Mouse (Mus musculus): ENCODE data around the gene Bbs7.

Gene Bbs7

GRCm38 (mm10) chr3:36544961-36545360, 68.3 kb downstream of the Bbs7 start:
- DNase-seq: no peak

- DNase-seq: no peak
These were observed 71.9 kb downstream of the Bbs7 start for GRCm38 (mm10) chr3:36541399-36541798.

GRCm38 (mm10) chr3:36540756-36541155, 72.5 kb downstream of the Bbs7 start:
- DNase-seq: no peak

GRCm38 (mm10) chr3:36537701-36538470, 75.4 kb downstream of the Bbs7 start:
- no peak for DNase-seq

- DNase-seq: no peak
These were observed 77.2 kb downstream of the Bbs7 start for GRCm38 (mm10) chr3:36536041-36536440.

- no peak for DNase-seq
These were observed 80.0 kb downstream of the Bbs7 start for GRCm38 (mm10) chr3:36533201-36533672.

GRCm38 (mm10) chr3:36532738-36533137, 80.5 kb downstream of the Bbs7 start:
- DNase-seq: no peak

GRCm38 (mm10) chr3:36531979-36532542, 81.2 kb downstream of the Bbs7 start:
- no peak for DNase-seq

- DNase-seq: no peak
These were observed 82.0 kb downstream of the Bbs7 start for GRCm38 (mm10) chr3:36531242-36531641.

- DNase-seq: no peak
These were observed 82.5 kb downstream of the Bbs7 start for GRCm38 (mm10) chr3:36530781-36531180.

- no peak for DNase-seq
These were observed 82.9 kb downstream of the Bbs7 start for GRCm38 (mm10) chr3:36530345-36530744.

- DNase-seq: no peak
These were observed 88.8 kb downstream of the Bbs7 start for GRCm38 (mm10) chr3:36524466-36524865.

All from spleen, adult 18-20 months (tissue).